Mouse (Mus musculus) hindbrain, postnatal 0 days (tissue): ENCODE data around the gene Gpr161. TPM values are rescaled to one million over a fixed set of nuclear protein-coding genes. Genes with fewer than 3 reads are reported as not detected.
A peak's percentile ranks its signal among the peaks of the same experiment; 100 is the strongest.

Experiments
- ATAC-seq: fragments of 200-750 bp; cut with Nextera tagmentation; 2 replicates; pipeline ENCODE4 v1.8.0; 2017; ENCODE audit warnings: mild to moderate bottlenecking, moderate TSS enrichment, moderate library complexity
- DNase-seq: peaks from one replicate; pipeline ENCODE4 v3.0.0-alpha.2; 2015; ENCODE audit warnings: low spot score
- H3K27ac ChIP-seq: fragments of 300-500 bp; sonication (generic); 2 replicates; pipeline ENCODE4 v1.5.1; 2014; ENCODE audit warnings: mild to moderate bottlenecking
- H3K27me3 ChIP-seq: fragments of 300-500 bp; sonication (generic); 2 replicates; pipeline ENCODE4 v1.6.1; 2014; ENCODE audit warnings: low read length, mixed read lengths; ENCODE audit not compliant: insufficient read depth
- H3K36me3 ChIP-seq: fragments of 300-500 bp; sonication (generic); 2 replicates; pipeline ENCODE4 v1.6.1; 2014; ENCODE audit warnings: low read length, mixed read lengths; ENCODE audit not compliant: insufficient read depth
- H3K4me1 ChIP-seq: fragments of 300-500 bp; sonication (generic); 2 replicates; pipeline ENCODE4 v1.6.1; 2014; ENCODE audit warnings: antibody characterized with exemption, low read length, mixed read lengths; ENCODE audit not compliant: insufficient read depth
- H3K4me2 ChIP-seq: fragments of 300-500 bp; sonication (generic); 2 replicates; pipeline ENCODE4 v1.6.1; 2014; ENCODE audit warnings: low read depth, mild to moderate bottlenecking, low read length, moderate library complexity, mixed read lengths
- H3K4me3 ChIP-seq: fragments of 300-500 bp; sonication (generic); 2 replicates; pipeline ENCODE4 v1.5.1; 2014; ENCODE audit warnings: low read length
- H3K9ac ChIP-seq: fragments of 300-500 bp; sonication (generic); replicated peaks from 2 replicates; pipeline ENCODE4 v1.6.1; 2014; ENCODE audit warnings: mild to moderate bottlenecking, low read length, moderate library complexity, mixed read lengths
- H3K9me3 ChIP-seq: fragments of 300-500 bp; sonication (generic); 2 replicates; pipeline ENCODE4 v1.6.1; 2016; ENCODE audit warnings: low read length, mixed read lengths
- CTCF ChIP-seq: IDR thresholded peaks from 2 replicates; pipeline ENCODE4 v1.5.1; 2016; ENCODE audit warnings: antibody characterized with exemption, control low read depth, low read depth
- WGBS: fragments of 180-500 bp; shearing (Covaris S2); extraction: QIAGEN DNeasy Blood & Tissue Kit; methylation state at CpG from one replicate; pipeline ENCODE4 v1.1.7; 2014; 5-methylcytosine and 5-hydroxymethylcytosine counted together
- polyA plus RNA-seq: library from polyadenylated mRNA; unstranded; fragments of >200 nt; fragmentation: Nextera tagmentation; extraction: Ambion mirVana; gene quantifications from 2 replicates; pipeline ENCODE4 v1.2.1, GENCODE M21; 2015
- total RNA-seq: library from RNA; depleted of rRNA; stranded (reverse); fragments of >200 nt; gene quantifications from 2 replicates; pipeline ENCODE4 v1.2.3, GENCODE M21; 2014; rRNA removed

The Gpr161 gene
- total RNA-seq (49.7 and 52.0 TPM in 2 replicates), polyA plus RNA-seq (2.1 and 2.4 TPM in 2 replicates)

DNA sequence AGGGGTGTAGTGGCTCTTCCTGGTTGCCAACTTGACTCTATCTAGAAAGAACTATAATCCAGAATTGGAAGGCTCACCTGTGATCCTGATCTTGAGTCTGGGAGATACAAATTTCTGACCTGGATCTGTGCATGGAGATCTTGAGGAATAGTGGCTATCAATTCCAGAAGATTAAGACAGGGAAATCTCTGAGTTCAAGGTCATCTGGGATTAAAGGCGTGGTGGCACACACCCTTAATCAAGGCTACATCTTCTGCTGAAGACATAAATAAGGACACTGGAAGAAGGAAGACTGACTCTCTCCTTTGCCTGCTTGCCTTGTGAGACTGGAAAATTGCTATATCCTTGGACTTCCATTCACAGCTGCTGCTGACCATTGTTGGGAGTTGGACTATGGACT lies at the start of gene Gpr161:
Gpr161 (plus strand) TSS at position 301 of the 400 bp plus-strand sequence.
- Histone ChIP-seq H3K4me3 (no peak within 1 kb of the TSS), H3K9ac (no peak within 1 kb of the TSS), H3K27me3 (no peaks in the 10 kb centered on the region), H3K9me3 (no peaks in the 10 kb centered on the region), H3K4me2 (no peak within 1 kb of the TSS), H3K4me1 (no peaks in the 10 kb centered on the region), H3K27ac (no peak within 1 kb of the TSS), H3K36me3 (0 out of 2 replicates have a peak, but pooled peaks cover 6% of the 10 kb centered on the region)
- no peak for ATAC-seq
- no peak for TF ChIP-seq CTCF
- no peak for DNase-seq
- 100% methylated on average over 1 of the region's 1 CpGs for WGBS

DNA sequence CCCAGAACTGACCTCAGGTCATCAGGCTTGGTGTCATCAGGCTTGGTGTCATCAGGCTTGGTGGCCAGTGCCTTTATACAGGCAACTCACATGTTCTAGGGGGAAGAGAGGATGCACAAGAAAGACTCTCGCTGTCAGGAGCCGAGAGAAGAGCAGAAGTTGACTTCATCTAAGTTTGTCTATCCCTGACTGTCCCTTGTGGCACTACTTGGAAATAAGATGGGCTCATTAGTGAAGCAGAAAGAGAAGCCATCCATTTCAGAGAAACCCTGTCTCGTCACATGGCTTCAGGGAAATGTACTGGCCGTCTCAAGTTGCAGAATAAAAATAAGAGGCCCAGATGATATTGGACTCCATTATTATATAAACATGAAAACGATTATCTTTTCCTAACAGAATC lies 49.0 kb upstream of the Gpr161 start:
- no peak overlapping the region for H3K9ac ChIP-seq
- DNase-seq (no peak), ATAC-seq (no peak)
- H3K4me3 ChIP-seq, result no peak overlapping the region
- no peaks in the 10 kb centered on the region for H3K36me3 ChIP-seq
- H3K27ac ChIP-seq, result no peak overlapping the region
- no peak for TF ChIP-seq CTCF
- H3K27me3 ChIP-seq, result no peaks in the 10 kb centered on the region
- H3K4me2 ChIP-seq, result no peak overlapping the region
- 84% methylated on average over 5 of the region's 5 CpGs for WGBS
- H3K9me3 ChIP-seq, result no peaks in the 10 kb centered on the region
- H3K4me1 ChIP-seq, result no peaks in the 10 kb centered on the region

DNA sequence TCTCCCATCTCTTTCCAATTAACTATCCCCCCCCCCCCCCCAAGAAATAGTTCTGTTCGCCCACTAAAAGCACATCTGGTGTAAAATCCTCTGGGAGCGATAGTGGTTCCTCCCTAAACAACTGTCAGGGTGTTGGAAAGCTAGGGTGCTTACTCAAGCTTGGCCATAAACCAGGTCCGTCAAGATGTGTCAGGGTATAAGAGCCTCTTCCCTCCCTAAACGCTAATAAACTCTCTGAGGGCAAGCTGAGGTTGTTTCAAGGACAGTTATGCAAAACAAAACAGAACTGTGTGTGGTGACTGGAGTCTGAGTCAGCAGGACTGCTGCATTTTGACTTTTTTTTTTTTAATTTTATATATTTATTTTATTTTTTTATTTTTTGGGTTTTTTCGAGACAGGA lies 48.5 kb upstream of the Gpr161 start:
- no peaks in the 10 kb centered on the region for H3K36me3 ChIP-seq
- WGBS, result 77% methylated on average over 5 of the region's 5 CpGs
- ATAC-seq (no peak), DNase-seq (no peak)
- H3K27ac ChIP-seq, result no peak overlapping the region
- no peak for TF ChIP-seq CTCF
- no peak overlapping the region for H3K9ac ChIP-seq
- H3K4me3 ChIP-seq, result no peak overlapping the region
- no peak overlapping the region for H3K4me2 ChIP-seq
- H3K9me3 ChIP-seq, result no peaks in the 10 kb centered on the region
- H3K4me1 ChIP-seq, result no peaks in the 10 kb centered on the region
- no peaks in the 10 kb centered on the region for H3K27me3 ChIP-seq

DNA sequence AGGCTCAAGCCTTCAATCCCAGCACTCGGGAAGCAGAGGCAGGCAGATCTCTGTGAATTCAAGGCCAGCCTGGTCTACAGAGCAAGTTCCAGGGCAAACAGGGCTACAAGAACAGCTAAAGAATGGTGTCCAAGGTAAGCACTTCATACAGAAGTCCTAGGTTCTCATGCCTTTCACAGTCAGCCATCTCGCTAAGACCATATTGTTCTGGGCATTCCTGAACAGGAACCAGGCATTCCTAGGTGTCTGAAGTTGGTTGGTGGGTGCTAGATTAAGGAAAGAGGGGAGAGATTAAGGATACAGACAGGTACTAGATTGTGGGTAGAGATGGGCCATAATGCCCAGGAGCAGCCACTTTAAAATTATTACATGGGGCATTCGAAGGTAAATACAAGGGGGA lies 47.8 kb upstream of the Gpr161 start:
- H3K36me3 ChIP-seq, result no peaks in the 10 kb centered on the region
- DNase-seq (no peak), ATAC-seq (no peak)
- no peak overlapping the region for H3K9ac ChIP-seq
- no peak for TF ChIP-seq CTCF
- H3K27me3 ChIP-seq, result no peaks in the 10 kb centered on the region
- no peaks in the 10 kb centered on the region for H3K4me1 ChIP-seq
- H3K4me3 ChIP-seq, result no peak overlapping the region
- no peak overlapping the region for H3K4me2 ChIP-seq
- no peaks in the 10 kb centered on the region for H3K9me3 ChIP-seq
- H3K27ac ChIP-seq, result no peak overlapping the region
- WGBS, result 90% methylated on average over 3 of the region's 3 CpGs

DNA sequence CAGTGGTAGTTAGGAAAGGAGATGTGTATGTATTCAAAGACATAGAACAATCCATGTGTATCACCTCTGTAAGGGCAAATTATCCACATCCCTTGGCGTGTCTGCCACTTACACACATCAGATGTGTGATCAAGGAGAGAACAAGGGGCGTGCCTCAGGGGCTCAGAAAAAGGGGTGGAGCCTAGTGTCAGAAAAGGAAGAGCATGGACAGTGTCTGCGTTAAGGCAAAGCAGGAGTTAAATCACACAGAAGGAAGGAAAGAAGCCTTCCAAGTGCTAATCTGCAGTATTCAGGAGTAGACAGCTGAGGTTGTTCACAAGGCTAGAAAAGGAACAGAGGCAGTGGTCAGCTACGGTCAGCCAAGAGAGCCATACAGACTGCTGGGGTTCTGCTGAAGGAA lies 46.7 kb upstream of the Gpr161 start:
- H3K4me2 ChIP-seq, result no peak overlapping the region
- WGBS, result 63% methylated on average over 4 of the region's 4 CpGs
- no peak overlapping the region for H3K9ac ChIP-seq
- ATAC-seq, result no peak
- DNase-seq, result no peak
- no peak overlapping the region for H3K4me3 ChIP-seq
- H3K9me3 ChIP-seq, result no peaks in the 10 kb centered on the region
- no peak for TF ChIP-seq CTCF
- no peaks in the 10 kb centered on the region for H3K27me3 ChIP-seq
- H3K27ac ChIP-seq, result no peak overlapping the region
- H3K4me1 ChIP-seq, result no peaks in the 10 kb centered on the region
- no peaks in the 10 kb centered on the region for H3K36me3 ChIP-seq

DNA sequence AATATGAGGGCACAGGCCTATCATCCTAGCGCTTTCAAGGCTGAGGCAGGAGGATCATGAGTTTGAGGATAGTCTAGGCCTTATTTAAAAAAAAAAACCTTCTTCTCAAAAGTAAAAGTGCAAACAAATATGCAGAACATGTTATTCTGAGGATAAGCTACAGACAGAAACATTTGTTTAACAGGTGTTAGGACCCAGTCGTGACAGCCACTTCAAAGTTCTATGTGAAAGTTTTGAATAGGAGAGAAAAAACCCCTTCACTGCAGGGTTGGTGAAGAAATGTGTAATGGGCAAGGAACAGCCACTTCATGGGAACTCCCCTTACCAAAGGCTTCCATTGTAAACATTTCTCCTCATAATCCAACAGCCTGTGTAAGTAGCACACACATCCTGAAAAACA lies 45.0 kb upstream of the Gpr161 start:
- no peak overlapping the region for H3K27ac ChIP-seq
- no peak overlapping the region for H3K9ac ChIP-seq
- H3K36me3 ChIP-seq, result no peaks in the 10 kb centered on the region
- ATAC-seq, result no peak
- TF ChIP-seq CTCF, result no peak
- DNase-seq, result no peak
- no peaks in the 10 kb centered on the region for H3K9me3 ChIP-seq
- WGBS, result 87% methylated on average over 2 of the region's 2 CpGs
- H3K4me3 ChIP-seq, result no peak overlapping the region
- H3K4me1 ChIP-seq, result no peaks in the 10 kb centered on the region
- H3K4me2 ChIP-seq, result no peak overlapping the region
- no peaks in the 10 kb centered on the region for H3K27me3 ChIP-seq

DNA sequence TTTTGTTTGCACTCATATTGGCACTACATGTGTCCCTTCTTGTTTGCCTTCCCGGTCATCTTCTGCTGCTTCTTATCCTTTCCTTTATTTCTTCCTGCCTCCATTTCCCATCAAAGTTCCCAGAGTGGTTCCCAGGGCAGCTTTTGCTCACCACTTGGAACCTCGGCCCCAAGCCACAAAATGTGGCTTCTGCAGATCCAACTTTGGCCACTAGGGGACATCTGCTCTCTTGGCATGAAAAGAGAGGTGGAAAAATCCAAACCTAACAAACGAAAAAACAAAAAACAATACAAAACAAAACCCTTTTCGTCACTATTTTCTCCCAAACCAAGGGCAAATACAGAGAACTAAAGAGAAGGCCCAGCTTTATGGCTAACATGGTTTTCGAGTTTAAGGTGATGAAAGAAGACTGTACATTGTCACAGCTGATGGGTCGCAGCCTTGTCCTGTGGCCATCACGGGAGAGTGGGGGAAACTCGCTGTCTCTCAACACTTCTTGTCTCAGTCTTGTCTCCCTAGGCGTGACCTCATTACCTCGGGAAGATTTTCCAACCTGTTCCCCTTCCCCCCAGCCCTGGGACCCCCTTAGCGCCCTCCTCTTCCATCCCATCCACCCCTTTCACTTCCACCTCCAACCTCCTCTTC lies 43.4 kb upstream of the Gpr161 start:
- ATAC-seq (no peak), DNase-seq (peak; percentile 63)
- Histone ChIP-seq H3K4me2 (0 out of 2 replicates have a peak overlapping the region, but pooled peaks have one; percentile 5), H3K27me3 (no peaks in the 10 kb centered on the region), H3K9me3 (no peaks in the 10 kb centered on the region), H3K4me1 (no peaks in the 10 kb centered on the region), H3K27ac (no peak overlapping the region), H3K36me3 (no peaks in the 10 kb centered on the region), H3K9ac (no peak overlapping the region), H3K4me3 (no peak overlapping the region)
- peak; percentile 78 for TF ChIP-seq CTCF
- WGBS, result 52% methylated on average over 11 of the region's 11 CpGs
